Mouse (Mus musculus): ENCODE data around the gene Sin3b. TPM values are rescaled to one million over a fixed set of nuclear protein-coding genes. Genes with fewer than 3 reads are reported as not detected.

Sin3b gene
- total and polyA plus RNA-seq, 3 experiments: 118 to 183 (median 132) TPM

DNA sequence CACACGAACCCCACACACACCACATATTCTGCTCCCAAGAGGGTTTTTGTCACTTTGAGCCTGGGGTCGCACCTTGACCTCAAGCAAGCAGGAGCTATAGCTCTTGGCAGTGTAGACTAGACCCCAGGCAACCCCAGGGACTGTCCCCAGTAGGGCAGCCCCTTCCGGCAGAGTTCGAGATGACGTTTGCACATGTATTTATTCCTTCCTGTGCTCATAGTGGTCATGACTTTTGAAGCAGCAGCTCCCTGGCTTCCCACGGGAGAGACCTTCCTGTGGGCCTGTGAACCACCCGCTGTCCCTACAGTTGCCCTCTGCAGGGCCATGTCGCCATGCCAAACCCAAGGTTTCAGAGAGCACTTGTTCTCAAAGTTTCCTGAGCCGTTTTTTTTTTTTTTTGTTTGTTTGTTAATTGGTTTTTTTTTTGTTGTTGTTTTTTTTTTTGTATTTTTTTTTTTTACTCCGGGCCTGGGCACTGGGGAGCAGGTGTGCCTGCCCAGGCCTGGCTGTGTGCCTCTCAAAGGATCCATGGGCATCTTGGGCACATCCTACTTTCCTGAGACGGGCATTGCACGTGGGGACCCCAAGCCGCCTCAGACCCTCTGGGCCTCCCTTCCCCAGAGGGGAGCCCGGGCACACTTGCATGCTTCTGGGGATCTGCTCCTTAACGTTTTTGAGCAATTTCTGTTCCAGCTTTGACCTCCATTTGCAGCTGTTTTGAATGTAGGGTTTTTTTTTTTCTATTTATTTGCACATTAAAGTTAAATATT is 34.5 kb downstream of the Sin3b start:
- in situ Hi-C loops (cut with MboI; ENCODE audit: low pct_ligation_motif_present, low pct_unique_long_range_greater_than_20kb, low sequenced_read_pairs) (no loop called here), dilution Hi-C loops (cut with MboI; ENCODE audit: extremely low pct_ligation_motif_present, extremely low pct_unique_long_range_greater_than_20kb, low sequenced_read_pairs) (no loop called here)
- no peak for TF ChIP-seq RCOR1 (conservative IDR thresholded peaks at IDR 0.05; ENCODE audit: low read depth, low read length)
- no peak for TF ChIP-seq NELFE (IDR thresholded peaks at IDR 0.05; ENCODE audit: low read depth, low read length)
- no peak for TF ChIP-seq RAD21 (IDR thresholded peaks at IDR 0.05; ENCODE audit: low read depth, low read length)
- no peak for TF ChIP-seq JUND (conservative IDR thresholded peaks at IDR 0.05; ENCODE audit: low read depth, low read length)
- no peak for TF ChIP-seq JUN (IDR thresholded peaks at IDR 0.05; ENCODE audit: insufficient read depth, low read depth, low read length)
- TF ChIP-seq GABPA (IDR thresholded peaks at IDR 0.05; ENCODE audit: insufficient replicate concordance, low read depth, low read length): no peak
- TF ChIP-seq ELF1 (IDR thresholded peaks at IDR 0.05; ENCODE audit: low read depth, low read length): no peak
- TF ChIP-seq CHD1 (IDR thresholded peaks at IDR 0.05; ENCODE audit: low read depth, low read length): no peak
- TF ChIP-seq ZNF384 (IDR thresholded peaks at IDR 0.05; ENCODE audit: low read depth, low read length): no peak
- no peak for TF ChIP-seq POLR2A (IDR thresholded peaks at IDR 0.05; ENCODE audit: low read depth, low read length)
- no peak for TF ChIP-seq HCFC1 (IDR thresholded peaks at IDR 0.05; ENCODE audit: low read depth, low read length)
- TF ChIP-seq SMC3 (IDR thresholded peaks at IDR 0.05; ENCODE audit: low read depth, low read length): no peak
- no peak for TF ChIP-seq E2F4 (IDR thresholded peaks at IDR 0.05; ENCODE audit: insufficient replicate concordance, low read depth, low read length)
- Histone ChIP-seq H3K4me2 (ENCODE audit: insufficient read depth, low read depth, poor library complexity, severe bottlenecking) (no peak overlapping the region), H3K9me3 (replicated peaks; ENCODE audit: low read length) (no peaks in the 10 kb centered on the region), H3K27ac (ENCODE audit: insufficient read depth, low read depth) (no peak overlapping the region), H3K9ac (ENCODE audit: insufficient read depth, low read depth) (no peak overlapping the region), H3K4me1 (ENCODE audit: control insufficient read depth in 1 of 2, insufficient read depth in 2 of 2) (0 out of 4 replicates have a peak, but pooled peaks cover 0 to 4% of the 10 kb centered on the region in 2 experiments), H3K36me3 (replicated peaks in 1 of 2; ENCODE audit: control insufficient read depth in 1 of 2, insufficient read depth in 1 of 2, low read length in 1 of 2) (peaks cover 40 to 81% of the 10 kb centered on the region in 2 experiments), H3K4me3 (replicated peaks in 1 of 3; ENCODE audit: low read depth in 2 of 3, low read length in 2 of 3, poor library complexity in 1 of 3) (no peak overlapping the region), H3K79me2 (replicated peaks; ENCODE audit: control insufficient read depth, extremely low read depth, insufficient read depth, poor library complexity, severe bottlenecking) (no peaks in the 10 kb centered on the region), H3K27me3 (replicated peaks) (no peaks in the 10 kb centered on the region)
- DNase-seq (ENCODE audit: extremely low read depth): no peak

DNA sequence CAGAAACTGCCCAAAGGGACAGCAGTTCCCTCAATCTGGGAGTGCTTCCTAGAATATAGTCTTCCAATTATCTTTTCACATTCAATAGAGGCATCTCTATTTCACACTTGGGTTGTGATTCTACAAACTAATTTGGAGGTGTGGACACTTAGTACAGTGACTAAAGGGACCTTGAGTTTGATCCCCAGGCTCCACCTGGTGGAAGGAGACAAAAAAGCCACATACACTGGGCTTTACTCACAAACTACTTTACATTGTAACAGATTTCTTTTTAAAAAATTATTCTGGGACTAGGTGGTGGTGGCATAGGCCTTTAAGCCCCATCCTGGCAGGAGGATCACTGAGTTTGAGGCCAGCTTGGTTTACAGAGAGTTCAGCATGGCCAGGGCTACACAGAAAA is 35.2 kb downstream of the Sin3b start:
- Histone ChIP-seq H3K27me3 (replicated peaks) (no peaks in the 10 kb centered on the region), H3K4me3 (replicated peaks in 1 of 3; ENCODE audit: low read depth in 2 of 3, low read length in 2 of 3, poor library complexity in 1 of 3) (no peak overlapping the region), H3K27ac (ENCODE audit: insufficient read depth, low read depth) (no peak overlapping the region), H3K79me2 (replicated peaks; ENCODE audit: control insufficient read depth, extremely low read depth, insufficient read depth, poor library complexity, severe bottlenecking) (no peaks in the 10 kb centered on the region), H3K4me1 (ENCODE audit: control insufficient read depth in 1 of 2, insufficient read depth in 2 of 2) (0 out of 4 replicates have a peak, but pooled peaks cover 0 to 4% of the 10 kb centered on the region in 2 experiments), H3K4me2 (ENCODE audit: insufficient read depth, low read depth, poor library complexity, severe bottlenecking) (no peak overlapping the region), H3K9me3 (replicated peaks; ENCODE audit: low read length) (no peaks in the 10 kb centered on the region), H3K36me3 (replicated peaks in 1 of 2; ENCODE audit: control insufficient read depth in 1 of 2, insufficient read depth in 1 of 2, low read length in 1 of 2) (peaks cover 34 to 75% of the 10 kb centered on the region in 2 experiments), H3K9ac (ENCODE audit: insufficient read depth, low read depth) (no peak overlapping the region)
- DNase-seq (ENCODE audit: extremely low read depth): no peak
- TF ChIP-seq IRF4 (IDR thresholded peaks at IDR 0.05; ENCODE audit: low read depth, low read length) (no peak), POLR2A (IDR thresholded peaks at IDR 0.05; ENCODE audit: low read depth, low read length) (no peak), ZNF384 (IDR thresholded peaks at IDR 0.05; ENCODE audit: low read depth, low read length) (0 out of 2 replicates have a peak, but pooled peaks have one; percentile 24), RAD21 (IDR thresholded peaks at IDR 0.05; ENCODE audit: low read depth, low read length) (peak; percentile 8), CTCF (conservative IDR thresholded peaks at IDR 0.05 in 1 of 2, IDR thresholded peaks at IDR 0.05 in 1 of 2; ENCODE audit: low read depth in 2 of 2, low read length in 2 of 2) (peak in 1 of 2 experiments; percentile 44; a peak in 2 of 4 replicates)
- in situ Hi-C loops (cut with MboI; ENCODE audit: low pct_ligation_motif_present, low pct_unique_long_range_greater_than_20kb, low sequenced_read_pairs): no loop called here
- dilution Hi-C loops (cut with MboI; ENCODE audit: extremely low pct_ligation_motif_present, extremely low pct_unique_long_range_greater_than_20kb, low sequenced_read_pairs): no loop called here
